Mouse (Mus musculus) kidney, postnatal 4 days (tissue): ENCODE results near the gene Tcf12.

ENCODE experiments used
- DNase-seq, 2 experiments: peaks; one replicate each; pipeline ENCODE4 v3.0.0; 2021; ENCODE audit warnings: mixed read lengths in 2 of 2

Tcf12 gene

GRCm38 (mm10) chr9:71895931-71896724, 215.5 kb downstream of the Tcf12 start:
- no peak for DNase-seq

DNA sequence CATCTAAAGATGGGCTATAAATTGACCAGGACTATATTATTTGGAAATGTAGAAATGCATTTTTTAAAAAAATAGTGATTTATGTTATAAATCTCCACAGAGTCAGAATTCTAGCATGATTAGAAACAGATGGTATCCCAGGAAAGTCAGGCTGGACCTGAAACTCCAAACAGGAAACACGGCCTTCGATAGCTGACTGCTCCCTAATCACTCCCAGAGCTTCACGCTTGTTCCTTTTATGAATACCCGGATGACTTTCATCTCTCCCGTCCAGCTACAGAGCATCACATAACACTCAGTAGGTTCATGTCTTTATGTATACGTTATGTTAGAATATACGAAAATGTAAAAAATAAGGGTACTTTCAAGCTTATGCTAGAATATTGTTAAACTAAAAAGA, 216.4 kb downstream of the Tcf12 start:
- no peak for DNase-seq

GRCm38 (mm10) chr9:71894943-71895286, 216.8 kb downstream of the Tcf12 start:
- no peak for DNase-seq

DNA sequence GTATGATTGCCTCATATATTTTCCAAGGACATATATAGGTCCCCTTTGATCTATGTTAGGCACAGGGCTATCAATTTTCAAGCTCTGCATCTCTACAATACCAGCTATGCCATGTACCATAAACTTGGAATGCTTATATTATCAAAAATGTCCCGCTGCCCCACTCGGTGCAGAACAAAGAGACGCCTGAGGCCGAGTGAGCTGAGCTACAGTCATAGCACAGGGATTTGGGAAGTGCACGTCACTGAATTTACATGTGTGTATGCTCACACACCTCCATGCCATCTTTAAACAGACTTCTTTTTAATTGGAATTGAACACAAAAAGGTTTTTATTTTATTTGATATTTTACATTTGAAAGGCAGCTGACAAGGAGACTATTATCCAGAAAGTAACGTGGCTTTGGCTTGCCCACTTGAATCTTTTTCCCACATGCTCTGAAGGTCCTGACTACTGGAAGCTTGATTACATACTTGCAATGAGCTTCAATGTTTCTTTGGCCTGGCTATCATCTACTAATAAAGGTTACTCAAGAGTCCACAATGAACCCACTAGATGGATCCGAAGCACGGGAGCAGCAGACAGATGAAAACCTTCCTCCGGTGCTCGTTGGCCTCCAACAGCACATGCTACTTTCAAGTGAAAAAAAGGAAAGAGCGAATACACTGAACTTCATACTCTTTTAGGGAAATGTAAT, 217.3 kb downstream of the Tcf12 start:
- DNase-seq, result no peak

DNA sequence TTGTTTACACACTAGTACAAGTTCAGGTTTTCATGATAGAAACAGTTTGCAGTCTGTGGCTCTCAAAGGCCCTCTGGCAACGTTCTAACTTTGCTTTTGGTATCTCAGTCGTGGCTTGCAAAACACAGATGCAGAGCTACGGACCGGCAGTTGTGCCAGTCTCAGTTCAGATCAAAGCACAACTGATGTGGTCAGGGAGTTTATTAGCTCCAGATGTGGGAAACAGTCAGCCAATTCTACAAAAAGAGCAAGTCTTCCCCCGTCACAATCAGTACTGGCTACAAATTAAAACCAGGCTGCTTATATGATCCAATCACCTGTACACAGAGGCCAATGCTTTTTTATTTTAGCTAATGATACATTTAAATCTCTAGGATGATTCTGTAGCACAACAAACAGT, 223.2 kb downstream of the Tcf12 start:
- no peak for DNase-seq

GRCm38 (mm10) chr9:71880629-71881028, 231.0 kb downstream of the Tcf12 start:
- peak in 1 of 2 experiments; percentile 22 for DNase-seq

GRCm38 (mm10) chr9:71879972-71880371, 231.7 kb downstream of the Tcf12 start:
- no peak for DNase-seq

GRCm38 (mm10) chr9:71879415-71879814, 232.3 kb downstream of the Tcf12 start:
- DNase-seq, result no peak

DNA sequence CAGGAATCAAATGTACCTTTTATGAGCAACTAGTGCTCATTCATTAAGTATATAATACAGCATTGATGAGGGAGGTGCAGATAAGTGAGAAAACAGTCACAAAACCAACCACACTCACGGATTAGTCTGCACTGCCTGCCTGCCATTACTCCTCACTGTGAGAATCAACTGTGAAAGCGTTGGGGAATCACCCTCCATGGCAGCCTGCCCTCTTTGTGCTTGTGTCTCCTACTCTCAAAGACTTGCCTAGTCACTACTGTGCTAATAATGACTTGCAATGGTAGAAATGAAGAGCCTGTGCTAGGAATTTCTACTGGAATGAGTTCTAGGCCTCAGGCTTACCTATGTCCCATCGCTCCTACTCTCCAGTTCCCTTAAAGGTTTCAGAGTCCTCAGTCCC, 233.8 kb downstream of the Tcf12 start:
- no peak for DNase-seq

DNA sequence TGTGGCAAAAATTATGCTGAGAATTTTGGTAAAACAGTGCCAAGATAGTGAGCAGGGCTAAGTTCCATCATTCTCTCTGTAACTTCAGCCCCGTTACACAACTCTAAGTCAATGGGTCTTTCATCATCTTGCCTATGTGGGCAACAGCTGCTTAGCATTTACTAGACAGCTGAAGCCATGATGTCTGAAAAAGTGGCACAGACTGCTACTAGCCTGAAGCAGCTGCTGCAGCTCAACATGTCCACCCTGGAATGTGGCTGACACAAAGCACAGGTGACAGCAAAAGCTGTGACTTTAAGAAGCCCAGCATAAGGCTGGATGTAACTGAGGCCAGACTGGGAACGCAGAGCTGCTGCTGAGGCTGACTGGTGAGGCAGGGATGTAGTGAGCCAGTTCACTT, 236.9 kb downstream of the Tcf12 start:
- no peak for DNase-seq

DNA sequence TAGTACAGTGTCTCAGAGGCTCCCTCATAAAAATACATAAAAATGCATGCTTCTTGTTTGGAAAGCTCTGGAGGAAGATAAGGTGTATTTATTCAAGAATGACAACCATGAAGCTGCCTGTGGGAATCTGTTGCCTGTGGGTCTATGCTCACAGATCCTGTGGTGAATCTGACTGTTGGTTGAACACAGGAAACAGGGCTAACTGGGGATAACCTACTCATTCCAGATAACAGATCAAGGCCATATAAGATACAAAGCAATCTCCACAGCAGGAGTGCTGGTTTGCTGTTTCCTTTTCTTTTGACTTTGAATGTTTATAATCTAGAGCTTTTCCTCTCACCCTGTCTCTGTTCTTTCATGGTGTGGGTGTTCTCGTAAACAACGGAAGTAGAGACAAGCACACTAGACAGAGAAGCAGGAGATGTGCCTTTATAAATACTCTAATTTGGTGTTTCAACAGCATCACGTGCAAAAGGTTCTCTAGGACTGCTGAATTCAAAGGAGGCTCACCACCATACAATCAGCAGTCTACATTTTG, 237.6 kb downstream of the Tcf12 start:
- no peak for DNase-seq

GRCm38 (mm10) chr9:71863338-71863737, 248.3 kb downstream of the Tcf12 start:
- DNase-seq, result no peak

DNA sequence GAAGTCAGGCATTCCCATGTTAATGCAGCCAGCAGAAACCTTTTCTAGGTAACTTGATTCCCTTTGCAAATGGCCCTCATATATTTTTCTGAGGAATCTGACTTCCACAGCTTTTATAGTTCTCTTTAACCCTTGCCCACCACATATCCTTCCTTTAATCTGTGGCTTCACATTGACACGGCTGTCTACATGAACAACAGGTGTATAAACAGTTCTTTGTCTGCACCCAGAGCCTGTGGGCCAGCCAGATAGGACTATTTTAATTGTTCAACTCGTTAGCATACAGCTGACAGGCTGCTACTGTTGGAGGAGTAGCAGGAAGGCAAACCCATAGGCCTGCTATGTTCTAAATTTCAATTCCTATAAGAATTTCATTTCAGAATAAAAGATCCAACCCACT, 250.0 kb downstream of the Tcf12 start:
- DNase-seq, result no peak

DNA sequence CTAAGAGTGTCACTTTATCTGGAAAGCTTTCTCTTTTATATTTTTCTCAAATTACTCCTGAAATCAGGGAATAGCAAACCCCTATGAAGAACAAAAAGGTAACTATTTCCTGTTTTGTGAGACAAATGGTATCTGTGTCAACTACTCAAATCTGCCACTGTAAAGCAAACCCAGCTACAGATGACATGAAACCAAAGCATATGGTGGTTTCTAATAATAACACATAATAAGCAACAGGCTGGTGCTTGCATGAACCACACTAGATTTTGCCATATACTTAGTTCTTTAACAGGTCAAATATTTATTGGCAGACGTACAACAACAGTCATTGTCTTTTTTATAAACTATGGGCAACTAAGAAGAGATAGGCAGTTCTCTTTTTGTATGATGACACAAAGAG, 253.7 kb downstream of the Tcf12 start:
- no peak for DNase-seq

DNA sequence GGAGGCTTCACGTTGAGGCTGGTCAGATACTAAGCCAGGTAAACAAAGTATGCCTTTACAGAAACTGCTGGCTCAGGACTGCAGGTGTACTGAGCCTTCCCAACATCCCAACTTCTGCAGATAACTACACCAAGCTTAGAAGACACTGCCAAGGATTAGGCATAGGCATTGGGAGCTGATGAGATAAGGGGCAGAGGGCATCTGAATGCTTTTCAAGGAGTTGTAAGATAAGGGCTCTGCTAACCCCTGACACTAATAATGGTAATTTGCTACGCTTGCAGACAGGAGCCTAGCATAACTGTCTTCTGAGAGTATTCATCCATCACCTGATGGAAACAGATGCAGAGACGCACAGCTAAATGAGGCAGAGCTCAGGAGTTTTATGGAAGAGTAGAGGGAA, 257.8 kb downstream of the Tcf12 start:
- no peak for DNase-seq

DNA sequence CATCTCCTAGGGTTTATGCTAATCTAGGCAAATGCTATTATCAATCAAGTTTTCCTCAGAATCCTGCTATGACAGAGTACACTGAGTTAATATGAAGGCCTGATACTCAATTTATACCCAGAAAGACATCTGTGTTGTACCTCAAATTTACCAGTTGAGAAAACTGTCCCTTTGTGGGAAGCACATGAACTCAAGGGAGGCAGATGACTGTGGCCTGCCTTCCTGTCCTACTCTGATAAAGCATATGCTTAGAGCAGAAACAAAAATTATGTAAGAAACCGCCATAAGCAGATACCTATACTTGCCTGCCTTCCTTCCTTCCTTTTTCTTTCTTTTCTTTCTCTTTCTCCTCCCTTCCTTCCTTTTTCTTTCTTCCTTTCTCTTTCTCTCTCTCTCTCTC, 261.4 kb downstream of the Tcf12 start:
- DNase-seq, result no peak

DNA sequence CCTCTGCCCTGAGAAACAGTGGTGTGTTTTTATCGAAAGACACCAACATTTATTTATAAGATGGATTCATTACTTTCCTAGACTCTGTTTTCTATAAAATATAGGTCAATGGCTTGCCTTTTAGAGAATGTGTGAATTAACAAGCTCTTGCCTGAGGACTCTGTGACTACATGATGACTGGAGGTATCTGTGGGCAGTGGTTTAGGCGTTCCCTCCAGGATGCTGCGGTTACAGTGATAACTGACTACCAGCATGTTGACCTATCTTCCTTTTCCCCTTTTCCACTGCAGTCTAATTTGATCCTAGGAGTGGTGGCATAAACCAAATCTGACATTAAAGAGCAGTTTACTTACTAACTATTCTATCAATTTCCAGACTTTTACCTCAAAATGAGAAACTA, 263.3 kb downstream of the Tcf12 start:
- no peak for DNase-seq

DNA sequence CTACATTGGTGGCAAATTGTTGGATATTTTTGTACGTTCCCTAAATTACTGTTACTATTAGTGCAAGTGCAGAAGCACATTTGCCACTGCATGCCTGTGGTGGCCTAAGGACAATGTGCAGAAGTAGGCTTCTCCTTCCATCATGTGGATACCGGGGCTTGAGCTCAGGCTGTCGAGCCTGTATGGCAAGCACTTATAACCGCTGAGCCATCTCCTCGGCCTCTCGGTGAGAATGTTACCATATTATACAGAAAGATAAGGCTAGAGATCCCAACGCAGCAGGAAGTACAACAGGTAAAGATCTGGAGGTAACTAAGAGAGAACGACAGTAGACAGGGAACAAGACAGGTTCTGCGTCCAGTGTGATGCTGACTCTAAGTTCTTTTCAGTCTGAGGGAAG, 263.8 kb downstream of the Tcf12 start:
- DNase-seq, result no peak

DNA sequence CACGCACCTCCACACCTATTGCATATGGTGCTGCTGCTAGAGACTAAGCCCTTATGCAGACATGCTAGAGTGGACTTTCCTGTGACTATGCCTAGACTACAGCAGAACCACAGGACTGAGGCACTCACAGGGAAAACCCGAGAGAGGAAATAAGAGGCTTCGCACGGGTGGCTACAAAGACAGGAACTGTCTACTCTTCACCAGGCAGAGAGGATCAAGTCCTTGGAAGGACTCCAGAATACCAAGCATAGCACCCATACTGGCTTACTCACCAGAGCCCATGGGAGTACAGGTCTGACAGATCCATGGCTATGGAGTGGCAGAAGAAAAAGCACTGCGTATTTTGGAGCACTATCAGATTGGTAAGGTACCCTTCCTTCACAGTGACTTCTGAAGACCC, 269.8 kb downstream of the Tcf12 start:
- no peak for DNase-seq

DNA sequence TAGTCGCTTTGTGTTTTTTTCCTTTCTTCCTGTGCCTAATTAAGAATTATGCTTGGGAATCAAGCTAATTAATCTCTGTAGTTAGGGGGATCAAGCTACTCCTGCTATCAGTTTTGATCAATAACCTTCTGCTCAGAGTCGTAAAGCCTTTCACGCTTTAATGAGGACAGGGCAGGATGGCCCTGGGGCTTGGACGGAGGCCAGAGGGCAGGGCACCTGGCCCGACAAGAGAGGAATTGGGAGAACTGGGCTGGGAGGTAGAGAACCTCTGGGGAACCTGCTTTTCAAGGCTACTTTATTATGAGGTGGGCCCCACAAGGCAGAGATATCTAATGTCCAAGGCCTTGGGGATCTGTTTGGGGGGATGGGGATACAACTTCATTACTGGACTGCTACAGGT, 274.3 kb downstream of the Tcf12 start:
- DNase-seq, result peak; percentile 51 to 64

- DNase-seq, result no peak
Observed at GRCm38 (mm10) chr9:71836366-71836765, 275.3 kb downstream of the Tcf12 start.

- peak; percentile 33 to 40 for DNase-seq
Observed at GRCm38 (mm10) chr9:71835203-71835815, 276.4 kb downstream of the Tcf12 start.

GRCm38 (mm10) chr9:71834707-71835106, 277.0 kb downstream of the Tcf12 start:
- no peak for DNase-seq
